Mouse (Mus musculus): ENCODE results near the gene Dnajc10. TPM values are rescaled to one million over a fixed set of nuclear protein-coding genes. Genes with fewer than 3 reads are reported as not detected.

Gene Dnajc10
- polyA plus RNA-seq, 1 experiment = 2.5 TPM

- H3K27me3 ChIP-seq (replicated peaks) = no peaks in the 10 kb centered on the region
- TF ChIP-seq GATA1 (IDR thresholded peaks at IDR 0.05; ENCODE audit: borderline replicate concordance, low read length) = no peak
- TF ChIP-seq FLI1 (IDR thresholded peaks at IDR 0.05; ENCODE audit: low read length) = no peak
- no peaks in the 10 kb centered on the region for H3K36me3 ChIP-seq (replicated peaks; ENCODE audit: low read length)
- H3K4me1 ChIP-seq = no peaks in the 10 kb centered on the region
- no peaks in the 10 kb centered on the region for H3K9me3 ChIP-seq
- no peak overlapping the region for H3K4me3 ChIP-seq (replicated peaks)
Measured at GRCm38 (mm10) chr2:80298334-80298733, 16.9 kb upstream of the Dnajc10 start.

- no peaks in the 10 kb centered on the region for H3K4me1 ChIP-seq
- TF ChIP-seq GATA1 (IDR thresholded peaks at IDR 0.05; ENCODE audit: borderline replicate concordance, low read length) (no peak), FLI1 (IDR thresholded peaks at IDR 0.05; ENCODE audit: low read length) (no peak)
- no peak overlapping the region for H3K4me3 ChIP-seq (replicated peaks)
- H3K9me3 ChIP-seq = no peaks in the 10 kb centered on the region
- no peaks in the 10 kb centered on the region for H3K36me3 ChIP-seq (replicated peaks; ENCODE audit: low read length)
- H3K27me3 ChIP-seq (replicated peaks) = no peaks in the 10 kb centered on the region
Measured at GRCm38 (mm10) chr2:80300806-80301205, 14.5 kb upstream of the Dnajc10 start.

GRCm38 (mm10) chr2:80303957-80304356, 11.3 kb upstream of the Dnajc10 start:
- no peak for TF ChIP-seq FLI1 (IDR thresholded peaks at IDR 0.05; ENCODE audit: low read length)
- no peak for TF ChIP-seq GATA1 (IDR thresholded peaks at IDR 0.05; ENCODE audit: borderline replicate concordance, low read length)
- Histone ChIP-seq H3K27me3 (replicated peaks) (no peaks in the 10 kb centered on the region), H3K36me3 (replicated peaks; ENCODE audit: low read length) (no peaks in the 10 kb centered on the region), H3K4me1 (no peaks in the 10 kb centered on the region), H3K9me3 (no peaks in the 10 kb centered on the region), H3K4me3 (replicated peaks) (no peak overlapping the region)

GRCm38 (mm10) chr2:80307701-80308100, 7.6 kb upstream of the Dnajc10 start:
- Histone ChIP-seq H3K4me3 (replicated peaks) (no peak overlapping the region), H3K4me1 (peaks cover 10% of the 10 kb centered on the region), H3K9me3 (no peaks in the 10 kb centered on the region), H3K27me3 (replicated peaks) (no peaks in the 10 kb centered on the region), H3K36me3 (replicated peaks; ENCODE audit: low read length) (no peaks in the 10 kb centered on the region)
- TF ChIP-seq FLI1 (IDR thresholded peaks at IDR 0.05; ENCODE audit: low read length) = no peak
- TF ChIP-seq GATA1 (IDR thresholded peaks at IDR 0.05; ENCODE audit: borderline replicate concordance, low read length) = no peak

GRCm38 (mm10) chr2:80309775-80310174, 5.5 kb upstream of the Dnajc10 start:
- TF ChIP-seq FLI1 (IDR thresholded peaks at IDR 0.05; ENCODE audit: low read length) (no peak), GATA1 (IDR thresholded peaks at IDR 0.05; ENCODE audit: borderline replicate concordance, low read length) (no peak)
- Histone ChIP-seq H3K9me3 (no peaks in the 10 kb centered on the region), H3K27me3 (replicated peaks) (no peaks in the 10 kb centered on the region), H3K4me1 (peaks cover 17% of the 10 kb centered on the region), H3K4me3 (replicated peaks) (no peak overlapping the region), H3K36me3 (replicated peaks; ENCODE audit: low read length) (no peaks in the 10 kb centered on the region)

GRCm38 (mm10) chr2:80310772-80311171, 4.5 kb upstream of the Dnajc10 start:
- no peaks in the 10 kb centered on the region for H3K27me3 ChIP-seq (replicated peaks)
- no peaks in the 10 kb centered on the region for H3K36me3 ChIP-seq (replicated peaks; ENCODE audit: low read length)
- TF ChIP-seq GATA1 (IDR thresholded peaks at IDR 0.05; ENCODE audit: borderline replicate concordance, low read length) (no peak), FLI1 (IDR thresholded peaks at IDR 0.05; ENCODE audit: low read length) (no peak)
- H3K9me3 ChIP-seq = no peaks in the 10 kb centered on the region
- H3K4me3 ChIP-seq (replicated peaks) = no peak overlapping the region
- peaks cover 18% of the 10 kb centered on the region for H3K4me1 ChIP-seq

- TF ChIP-seq GATA1 (IDR thresholded peaks at IDR 0.05; ENCODE audit: borderline replicate concordance, low read length) (no peak), FLI1 (IDR thresholded peaks at IDR 0.05; ENCODE audit: low read length) (no peak)
- no peaks in the 10 kb centered on the region for H3K36me3 ChIP-seq (replicated peaks; ENCODE audit: low read length)
- peaks cover 24% of the 10 kb centered on the region for H3K4me1 ChIP-seq
- H3K4me3 ChIP-seq (replicated peaks) = no peak overlapping the region
- H3K9me3 ChIP-seq = no peaks in the 10 kb centered on the region
- H3K27me3 ChIP-seq (replicated peaks) = no peaks in the 10 kb centered on the region
Measured at GRCm38 (mm10) chr2:80311350-80311749, 3.9 kb upstream of the Dnajc10 start.

GRCm38 (mm10) chr2:80314201-80314600, 1.1 kb upstream of the Dnajc10 start:
- Histone ChIP-seq H3K9me3 (no peaks in the 10 kb centered on the region), H3K36me3 (replicated peaks; ENCODE audit: low read length) (peaks cover 11% of the 10 kb centered on the region), H3K4me1 (peaks cover 30% of the 10 kb centered on the region), H3K27me3 (replicated peaks) (no peaks in the 10 kb centered on the region), H3K4me3 (replicated peaks) (peak overlapping the region; percentile 99)
- no peak for TF ChIP-seq FLI1 (IDR thresholded peaks at IDR 0.05; ENCODE audit: low read length)
- no peak for TF ChIP-seq GATA1 (IDR thresholded peaks at IDR 0.05; ENCODE audit: borderline replicate concordance, low read length)

- Histone ChIP-seq H3K4me3 (replicated peaks) (peak overlapping the region; percentile 99), H3K27me3 (replicated peaks) (no peaks in the 10 kb centered on the region), H3K36me3 (replicated peaks; ENCODE audit: low read length) (peaks cover 18% of the 10 kb centered on the region), H3K9me3 (no peaks in the 10 kb centered on the region), H3K4me1 (peaks cover 30% of the 10 kb centered on the region)
- no peak for TF ChIP-seq FLI1 (IDR thresholded peaks at IDR 0.05; ENCODE audit: low read length)
- no peak for TF ChIP-seq GATA1 (IDR thresholded peaks at IDR 0.05; ENCODE audit: borderline replicate concordance, low read length)
Measured at GRCm38 (mm10) chr2:80314854-80315241, 418 bp upstream of the Dnajc10 start.

- Histone ChIP-seq H3K4me1 (no peaks in the 10 kb centered on the region), H3K27me3 (replicated peaks) (no peaks in the 10 kb centered on the region), H3K9me3 (no peaks in the 10 kb centered on the region), H3K4me3 (replicated peaks) (no peak overlapping the region), H3K36me3 (replicated peaks; ENCODE audit: low read length) (peaks cover 91% of the 10 kb centered on the region)
- TF ChIP-seq FLI1 (IDR thresholded peaks at IDR 0.05; ENCODE audit: low read length) (no peak), GATA1 (IDR thresholded peaks at IDR 0.05; ENCODE audit: borderline replicate concordance, low read length) (no peak)
Measured at GRCm38 (mm10) chr2:80322878-80323277, 7.6 kb downstream of the Dnajc10 start.

GRCm38 (mm10) chr2:80325779-80326178, 10.5 kb downstream of the Dnajc10 start:
- Histone ChIP-seq H3K4me1 (no peaks in the 10 kb centered on the region), H3K9me3 (no peaks in the 10 kb centered on the region), H3K4me3 (replicated peaks) (no peak overlapping the region), H3K27me3 (replicated peaks) (no peaks in the 10 kb centered on the region), H3K36me3 (replicated peaks; ENCODE audit: low read length) (peaks cover 90% of the 10 kb centered on the region)
- no peak for TF ChIP-seq FLI1 (IDR thresholded peaks at IDR 0.05; ENCODE audit: low read length)
- no peak for TF ChIP-seq GATA1 (IDR thresholded peaks at IDR 0.05; ENCODE audit: borderline replicate concordance, low read length)

Measured in megakaryocyte, embryonic 14.5 days (primary cell).